Mouse (Mus musculus) lung, postnatal 25 days (tissue): ENCODE measurements around the gene Inpp5a.
A peak's percentile ranks its signal among the peaks of the same experiment; 100 is the strongest.

Source experiments
- DNase-seq: peaks from one replicate; pipeline ENCODE4 v3.0.0; 2022; ENCODE audit warnings: low spot score

Gene Inpp5a

DNA sequence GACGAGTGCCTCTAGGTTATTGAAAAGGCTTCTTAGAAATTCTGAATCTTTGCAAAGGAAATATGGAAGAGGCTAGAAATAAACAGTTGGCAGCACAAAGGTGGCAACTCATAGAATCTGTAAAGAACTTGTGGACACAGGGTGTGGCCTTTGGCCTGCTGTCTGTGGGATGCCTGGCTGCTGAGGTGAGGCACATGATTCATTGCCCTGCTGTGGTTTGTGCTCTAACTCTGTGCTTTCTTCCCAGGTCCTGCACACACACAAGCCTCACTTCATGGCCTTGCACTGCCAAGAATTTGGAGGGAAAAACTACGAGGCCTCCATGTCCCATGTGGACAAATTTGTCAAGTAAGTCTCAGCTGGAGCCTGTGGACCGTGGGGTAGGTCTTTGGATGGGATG lies 88.8 kb downstream of the Inpp5a start:
- DNase-seq = no peak

DNA sequence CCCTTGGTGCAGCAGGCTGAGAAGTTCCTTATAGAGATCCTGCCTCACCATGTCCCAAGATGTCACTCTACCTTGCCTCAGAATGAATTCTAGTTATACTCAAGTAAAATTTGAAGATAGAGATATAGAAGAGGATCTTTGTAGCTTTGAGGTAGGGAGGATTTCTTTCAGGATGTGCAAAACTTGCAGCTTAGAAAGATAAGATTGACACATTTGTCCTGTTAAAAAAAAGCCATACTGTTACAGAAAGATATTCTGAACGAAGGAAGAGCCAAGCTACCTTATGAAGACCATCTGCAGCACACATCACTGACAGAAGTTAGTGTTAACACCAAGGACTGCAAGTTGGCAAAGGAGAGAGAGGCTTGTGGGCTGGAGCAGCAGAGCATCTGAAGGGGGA lies 90.2 kb downstream of the Inpp5a start:
- no peak for DNase-seq

DNA sequence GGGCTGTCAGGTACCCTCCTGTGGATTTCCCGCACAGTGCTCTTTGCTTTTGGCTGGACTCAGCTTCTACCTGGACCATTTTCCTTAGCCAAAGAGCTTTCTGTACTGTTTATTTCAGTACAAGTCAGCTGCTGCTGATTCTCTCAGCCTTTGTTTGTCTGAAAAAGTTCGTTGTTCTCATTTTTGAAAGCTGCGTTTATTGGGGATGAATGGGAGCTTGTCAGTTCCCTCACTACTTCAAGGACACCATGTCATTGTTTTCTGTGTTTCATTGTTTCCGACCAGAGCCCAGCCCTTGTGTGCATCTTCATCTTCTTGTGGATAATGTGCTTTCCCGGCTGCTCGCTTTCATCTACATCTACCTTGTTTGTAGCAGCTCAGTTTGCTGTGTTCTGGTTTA lies 90.7 kb downstream of the Inpp5a start:
- no peak for DNase-seq

DNA sequence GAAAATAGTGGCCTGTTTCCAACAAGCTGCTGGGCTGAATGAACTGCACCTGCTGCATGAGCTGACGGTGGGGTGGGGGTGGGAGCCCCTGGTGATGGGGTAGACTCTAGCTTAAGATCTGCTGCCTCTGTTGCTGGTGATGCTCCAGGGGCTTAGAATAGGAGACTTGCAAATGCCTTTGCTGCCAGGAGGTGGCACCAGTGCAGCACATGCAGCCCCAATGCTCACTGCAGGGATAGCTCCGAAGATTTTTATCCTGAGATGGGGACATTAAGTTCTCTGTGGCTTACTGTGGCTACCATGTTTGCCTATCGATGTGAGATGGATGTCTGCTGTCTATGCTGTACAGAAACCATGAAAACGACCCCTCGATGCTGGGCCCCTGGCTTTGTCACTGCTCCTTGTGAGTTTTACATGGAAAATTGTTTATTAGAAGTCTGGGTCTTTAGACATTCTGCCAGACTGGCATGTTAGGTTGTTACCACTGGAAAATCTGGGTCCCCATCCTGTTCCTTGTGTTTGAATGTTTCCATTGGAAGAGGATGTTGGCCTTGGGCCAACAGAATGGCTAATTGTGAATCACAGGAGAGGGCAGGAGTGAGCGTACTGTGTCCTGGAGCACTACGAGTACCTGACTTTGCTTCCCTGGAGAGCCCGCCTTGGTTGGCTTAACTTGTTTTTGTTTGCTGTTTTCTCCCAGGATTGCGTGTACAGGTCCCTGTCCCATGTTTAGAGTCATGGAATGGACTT lies 95.5 kb downstream of the Inpp5a start:
- no peak for DNase-seq

DNA sequence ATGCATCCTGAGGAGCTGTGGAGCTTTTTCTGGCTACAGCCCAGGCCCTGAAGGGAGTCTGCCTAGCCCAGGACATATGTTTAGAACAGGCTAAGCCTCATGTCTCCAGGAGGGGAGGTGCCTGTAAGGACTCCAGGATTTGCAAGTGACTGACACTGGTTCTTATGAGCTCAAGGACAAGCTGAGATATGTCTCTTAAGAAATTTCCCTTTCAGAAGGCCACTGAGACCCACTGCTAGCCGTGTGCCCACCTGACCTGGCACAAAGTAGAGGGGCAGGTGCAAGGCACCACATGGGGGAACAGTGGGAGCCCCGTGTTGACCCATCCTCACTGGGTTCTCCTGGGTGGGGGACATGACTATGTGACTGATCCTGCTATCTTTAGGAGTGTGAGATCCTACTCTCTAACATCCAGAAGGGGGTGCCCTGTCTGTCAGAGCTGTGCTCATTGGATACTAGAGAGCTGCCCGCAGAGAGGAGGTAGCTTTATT lies 100.9 kb downstream of the Inpp5a start:
- no peak for DNase-seq

DNA sequence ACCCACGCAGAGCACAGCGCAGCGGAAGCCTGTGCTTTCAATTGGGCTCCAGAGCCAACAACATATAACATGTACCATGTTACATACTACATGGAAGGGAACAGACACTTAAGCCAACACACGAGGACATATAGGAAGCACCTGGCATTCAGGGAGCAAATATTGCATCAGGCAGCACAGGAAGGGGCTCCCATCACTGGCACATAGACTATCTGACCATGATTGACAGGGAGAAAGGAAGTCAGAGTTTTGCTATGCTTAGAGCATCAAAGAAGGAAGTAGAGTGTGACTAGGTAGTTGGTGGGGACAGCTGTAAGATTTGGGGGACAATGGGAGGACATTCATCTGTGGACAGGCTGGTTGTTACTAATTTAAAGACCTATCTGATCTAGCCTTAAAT lies 103.4 kb downstream of the Inpp5a start:
- DNase-seq = no peak

DNA sequence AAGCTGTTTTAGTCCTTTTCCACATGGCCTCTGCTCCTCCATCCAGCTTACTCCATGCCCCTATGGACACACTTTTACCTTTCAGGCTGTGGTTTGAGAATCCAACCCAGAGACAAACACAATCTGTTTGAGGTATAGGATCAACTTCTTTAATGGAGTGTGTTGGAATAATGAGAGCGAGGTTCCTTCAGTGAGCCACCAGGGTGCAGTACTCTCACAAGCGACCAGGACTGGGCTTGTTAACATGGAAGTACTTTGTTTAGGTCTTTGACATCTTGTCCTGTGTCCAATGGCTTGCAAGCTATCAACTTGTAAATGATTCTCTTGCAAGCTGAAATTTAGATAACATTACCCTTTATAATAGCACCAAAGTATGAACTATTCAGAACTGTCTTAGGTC lies 104.0 kb downstream of the Inpp5a start:
- no peak for DNase-seq

DNA sequence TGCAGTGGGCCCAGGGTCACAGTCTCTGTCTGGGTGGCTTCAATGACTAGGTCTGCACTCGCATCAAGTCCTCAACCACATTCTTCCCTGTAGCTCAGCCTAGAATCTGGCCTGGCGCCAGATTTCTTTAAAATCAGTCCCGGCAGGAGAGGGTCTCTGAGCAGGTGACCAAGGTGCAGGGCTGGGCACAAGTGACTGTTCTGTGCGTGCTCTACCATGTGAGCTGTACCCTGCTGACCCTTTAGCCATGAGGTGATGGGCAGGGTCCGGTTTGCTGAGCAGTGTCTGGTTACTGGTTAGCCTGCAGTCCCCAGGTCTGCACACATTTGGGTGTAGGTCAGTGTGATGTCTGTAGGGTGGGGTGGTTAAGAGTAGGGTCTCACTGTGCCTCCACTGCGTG lies 106.9 kb downstream of the Inpp5a start:
- DNase-seq = no peak

DNA sequence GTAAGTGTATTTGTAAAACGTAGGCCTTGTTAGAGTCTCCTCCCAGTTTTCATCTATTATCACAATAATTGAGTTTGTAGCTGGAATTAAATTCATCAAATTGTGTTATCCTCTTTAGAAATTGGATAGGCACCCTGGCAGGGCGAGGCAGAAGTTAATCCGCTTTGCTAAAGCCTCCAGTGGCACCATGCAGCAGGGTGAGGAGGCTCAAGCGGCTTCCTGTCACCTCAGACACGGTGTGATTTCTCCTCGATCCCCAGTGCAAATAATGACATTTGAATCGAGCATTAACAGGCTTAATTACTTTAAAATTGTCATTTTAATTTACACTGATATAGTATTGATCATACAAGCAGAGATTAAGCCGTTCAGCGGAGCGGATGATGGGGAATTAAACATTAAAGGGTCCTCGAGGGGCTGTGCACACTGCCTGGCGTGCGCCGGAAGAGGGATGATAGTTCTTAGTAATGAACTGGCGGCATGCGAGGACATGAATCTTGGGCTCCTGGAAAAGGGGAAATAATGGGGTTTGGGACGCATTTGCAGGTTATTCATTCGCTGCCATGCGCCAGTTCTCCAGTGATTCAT lies 109.2 kb downstream of the Inpp5a start:
- DNase-seq = no peak

DNA sequence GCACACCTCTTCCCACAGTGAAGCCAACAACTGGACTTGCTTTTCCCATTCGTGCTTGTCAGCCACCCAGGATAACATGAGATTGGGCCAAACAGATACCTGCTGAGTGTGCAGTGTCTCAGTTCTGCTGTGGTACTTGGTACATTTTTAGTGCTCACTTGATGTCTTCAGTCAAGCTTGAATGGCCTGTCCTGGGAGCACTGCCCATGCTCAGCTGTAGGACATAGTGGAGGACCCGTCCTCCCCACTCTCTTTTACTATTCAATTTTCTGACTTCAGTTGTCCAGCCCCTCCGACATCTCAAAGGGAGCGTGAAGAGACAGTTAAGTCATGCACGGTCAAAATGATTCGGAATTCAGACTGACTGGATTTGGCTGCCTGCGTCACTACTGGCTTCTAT lies 115.2 kb downstream of the Inpp5a start:
- DNase-seq = no peak

DNA sequence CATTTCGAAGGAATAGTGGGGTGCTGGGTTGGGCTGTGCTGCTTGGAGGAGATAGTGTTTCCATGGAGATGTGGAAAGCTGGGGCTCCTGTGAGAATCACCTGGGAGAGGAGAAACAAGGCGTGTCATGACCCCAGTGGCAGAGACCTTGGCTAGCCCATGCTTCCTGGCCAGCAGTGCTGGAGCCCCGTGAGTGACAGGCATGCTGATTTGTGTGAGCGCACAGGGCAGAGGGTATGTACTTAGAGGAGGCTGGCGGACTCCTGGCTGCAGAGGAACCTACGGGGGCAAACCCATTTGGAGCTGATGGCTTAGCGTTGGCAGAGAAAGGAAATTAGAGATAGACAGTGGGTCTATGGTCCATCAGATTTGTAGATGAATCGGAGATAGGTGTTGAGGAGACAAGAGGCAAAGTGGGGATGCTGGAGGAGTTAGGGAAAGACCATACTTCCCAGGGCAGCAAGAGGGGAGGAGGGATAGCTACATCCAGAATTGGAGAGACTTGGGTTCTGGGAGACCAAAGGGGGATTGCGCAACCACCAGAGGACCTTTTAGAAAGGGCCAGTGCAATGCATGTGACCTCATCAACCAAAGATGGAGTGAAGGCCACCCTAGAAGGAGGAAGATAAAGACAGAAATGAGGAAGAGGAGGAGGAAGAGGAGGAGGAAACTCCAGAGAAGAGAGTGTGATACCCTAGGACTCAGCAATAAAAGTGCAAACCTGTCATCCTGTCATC lies 117.9 kb downstream of the Inpp5a start:
- peak; percentile 3 for DNase-seq

DNA sequence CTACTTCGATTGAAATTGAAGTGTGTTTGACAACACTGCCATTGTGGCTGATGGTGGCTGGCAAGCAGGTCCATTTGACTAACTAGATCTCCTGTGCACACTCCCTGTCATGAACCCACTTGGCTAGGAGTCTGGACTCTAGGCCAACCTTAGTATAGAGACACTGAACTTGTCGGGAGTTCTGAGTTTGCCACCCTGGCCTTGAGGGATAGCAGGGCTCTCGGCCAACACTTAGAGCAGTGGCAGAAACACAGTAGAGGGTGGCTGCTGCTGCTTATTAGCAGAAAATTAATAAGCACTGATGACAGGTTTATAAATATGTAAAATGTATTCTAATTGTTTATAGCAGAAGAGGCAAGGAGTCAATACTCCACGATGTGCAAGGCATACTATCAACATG lies 120.0 kb downstream of the Inpp5a start:
- no peak for DNase-seq

DNA sequence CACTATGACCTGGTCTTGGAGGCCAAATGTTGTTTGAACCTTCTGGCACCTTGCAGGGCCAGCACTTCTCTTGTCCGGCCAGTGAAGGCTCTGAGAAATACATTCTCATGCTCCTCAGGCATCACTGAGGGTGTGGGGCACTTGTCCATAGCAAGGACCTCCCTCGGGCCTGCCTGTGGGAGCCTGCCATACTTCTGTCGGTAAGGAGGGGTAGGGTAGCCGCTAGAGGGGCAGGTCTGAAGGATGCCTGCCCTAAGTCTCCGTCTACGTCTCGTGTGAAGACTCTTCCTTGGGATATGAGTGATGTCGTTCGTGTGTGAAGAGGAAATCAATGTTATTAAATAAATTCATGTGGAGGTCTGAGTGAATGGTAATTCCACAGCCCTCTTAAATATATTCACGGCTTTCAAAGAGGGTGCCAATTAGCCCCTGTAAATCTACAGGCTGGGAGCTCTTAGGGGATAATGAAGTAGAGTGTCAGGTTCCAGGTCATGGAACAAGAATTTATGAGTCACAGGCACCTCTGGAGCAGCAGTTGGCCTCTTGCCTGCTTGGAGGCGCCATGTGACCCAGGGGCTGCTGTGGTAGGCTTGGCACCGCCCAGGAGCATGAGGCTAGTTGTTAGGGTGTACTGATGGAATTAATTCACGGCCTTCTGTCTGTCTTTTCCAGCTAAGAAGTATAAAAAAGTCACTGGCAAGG lies 127.2 kb downstream of the Inpp5a start:
- DNase-seq = peak; percentile 18

DNA sequence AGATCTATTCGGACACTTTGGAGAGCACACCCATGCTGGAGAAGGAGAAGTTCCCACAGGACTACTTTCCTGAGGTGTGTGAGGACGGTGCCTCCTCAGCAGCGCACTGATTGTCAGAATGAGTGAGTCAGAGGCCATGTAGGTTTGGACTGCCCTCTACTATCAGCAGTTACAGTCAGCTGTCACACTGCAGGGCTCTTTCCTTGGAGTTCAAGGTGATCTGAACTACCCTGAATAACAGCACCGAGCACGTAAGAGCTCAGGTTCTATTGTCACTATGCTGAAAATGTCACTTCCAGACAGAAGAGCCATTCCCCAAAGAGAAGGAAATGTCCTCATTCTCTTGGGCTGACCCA lies 127.7 kb downstream of the Inpp5a start:
- no peak for DNase-seq

DNA sequence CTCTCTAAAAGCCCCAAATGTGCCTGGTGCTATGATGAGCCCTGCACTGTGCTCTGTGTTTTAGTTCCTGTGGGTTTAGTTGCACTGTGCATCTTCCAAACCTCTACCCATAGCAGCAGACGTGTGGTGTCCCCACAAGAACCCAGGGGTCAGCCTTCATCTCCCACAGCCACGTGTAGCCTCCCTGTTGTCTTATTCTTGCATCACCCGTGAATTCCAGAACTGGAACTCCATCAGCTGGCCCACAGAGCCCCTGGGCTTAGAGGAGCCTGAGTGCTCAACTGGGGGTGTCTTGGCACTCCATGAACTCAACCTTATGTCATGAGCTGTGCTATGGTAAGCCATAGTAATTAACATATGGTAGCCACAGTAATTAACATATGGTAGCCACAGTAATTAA lies 129.4 kb downstream of the Inpp5a start:
- no peak for DNase-seq

DNA sequence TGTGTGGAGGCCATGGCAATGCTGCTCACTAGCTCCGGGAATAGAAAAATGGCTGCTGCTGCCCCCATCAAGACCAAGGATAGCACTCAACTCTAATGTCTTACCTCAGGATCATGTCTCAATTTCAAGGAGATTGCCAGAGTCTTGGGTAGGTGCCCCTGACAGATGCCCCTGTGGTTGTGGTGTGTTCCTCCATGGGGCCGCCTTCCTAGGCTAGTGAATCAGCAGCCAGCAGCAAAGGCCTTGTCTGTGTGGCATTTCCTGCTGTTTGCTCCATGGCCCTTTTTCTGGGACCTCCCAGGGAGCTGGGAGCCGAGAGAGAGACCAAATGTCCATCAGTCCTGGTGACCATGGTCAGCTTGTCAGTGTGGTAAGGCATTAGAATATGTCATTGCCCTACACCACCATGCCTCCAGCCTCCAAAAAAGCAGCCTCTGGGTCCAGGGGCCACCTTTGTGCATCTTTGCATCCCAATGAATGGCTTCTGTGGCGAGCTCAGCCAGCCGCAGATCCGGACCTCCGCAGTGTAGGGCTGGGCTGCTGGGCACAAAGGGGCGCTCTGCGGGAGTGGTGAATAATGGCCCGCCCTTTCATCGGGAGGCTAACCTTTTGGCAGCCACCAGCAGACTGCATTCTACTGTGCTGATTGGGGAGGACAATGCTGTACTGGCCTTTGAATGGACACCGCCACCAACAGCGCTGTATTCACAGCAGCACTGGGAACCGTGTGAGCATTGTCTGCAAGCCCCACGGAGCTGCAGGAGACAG lies 139.6 kb downstream of the Inpp5a start:
- no peak for DNase-seq

DNA sequence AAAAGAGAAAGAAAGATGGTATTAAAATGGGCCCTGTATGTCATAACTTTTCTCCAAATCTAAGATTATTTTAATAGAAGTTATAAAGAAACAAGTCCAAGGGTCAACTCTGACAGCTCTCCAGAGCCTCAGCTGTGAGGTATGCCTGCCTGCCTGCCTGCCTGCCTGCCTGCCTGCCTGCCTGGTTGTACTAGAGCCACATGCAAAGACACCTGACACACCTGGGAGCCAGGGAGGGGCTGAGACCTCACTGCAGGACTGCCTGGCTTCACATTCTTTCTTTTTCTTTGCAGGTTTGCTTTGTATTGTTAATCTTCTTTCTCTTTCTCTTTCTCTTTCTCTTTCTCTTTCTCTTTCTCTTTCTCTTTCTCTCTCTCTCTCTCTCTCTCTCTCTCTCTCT lies 140.3 kb downstream of the Inpp5a start:
- DNase-seq = no peak

DNA sequence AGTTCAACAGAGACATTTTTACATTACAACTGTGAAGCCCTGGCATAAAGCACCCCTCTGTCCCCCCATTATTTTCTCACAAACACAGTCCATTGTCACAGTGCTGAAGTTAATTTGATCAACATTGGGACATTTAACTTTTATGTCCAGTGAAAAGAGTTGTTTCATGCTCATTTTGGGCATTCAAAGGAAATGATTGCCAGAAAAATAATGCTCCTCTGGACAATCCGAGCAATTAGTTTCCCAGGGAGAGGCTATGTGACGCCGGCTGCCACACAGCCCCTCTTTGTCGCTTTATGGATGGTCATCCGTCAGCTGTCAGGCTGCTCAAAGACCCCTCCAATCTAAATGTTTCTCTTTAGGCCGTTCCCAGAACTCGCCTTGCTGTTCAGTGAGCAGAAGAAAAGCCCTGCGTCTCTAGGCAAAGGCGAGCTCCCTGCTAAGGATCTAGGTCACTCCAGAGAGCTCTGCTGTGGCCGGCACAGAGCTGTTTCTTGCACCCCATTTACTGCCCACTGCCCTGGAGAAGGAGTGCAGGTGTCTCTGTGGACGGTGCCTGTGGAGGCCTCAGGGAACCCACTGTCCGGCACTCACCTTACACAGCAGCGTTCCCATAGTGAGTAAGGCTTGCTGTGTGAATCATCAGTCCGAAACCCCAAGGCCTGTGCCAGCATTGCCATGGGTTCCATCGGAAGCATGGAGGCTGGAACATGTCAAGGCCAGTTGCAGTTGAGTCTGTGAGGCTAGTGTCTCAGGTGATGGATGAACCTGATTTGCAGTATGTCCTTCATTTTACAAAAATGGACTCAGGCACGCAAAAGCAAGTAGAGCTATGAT lies 141.9 kb downstream of the Inpp5a start:
- no peak for DNase-seq

DNA sequence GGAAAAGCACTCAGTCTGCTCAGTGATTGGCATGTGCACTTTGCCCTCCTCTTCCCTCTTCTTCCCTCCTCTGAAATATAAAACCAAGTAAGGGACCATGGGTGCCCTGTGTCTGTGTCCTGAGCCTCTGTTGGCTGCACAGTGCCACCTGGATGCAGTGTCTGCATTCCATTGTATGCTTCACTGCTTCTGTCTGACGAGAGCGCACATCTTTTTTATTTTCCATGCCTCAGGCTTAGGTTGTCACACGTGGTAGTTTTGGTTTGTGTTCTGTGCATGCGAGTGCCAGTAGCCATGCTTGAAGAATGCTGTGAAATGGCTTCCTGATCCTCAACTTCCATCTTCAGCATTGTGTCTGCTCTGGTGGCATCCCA lies 142.5 kb downstream of the Inpp5a start:
- DNase-seq = no peak

DNA sequence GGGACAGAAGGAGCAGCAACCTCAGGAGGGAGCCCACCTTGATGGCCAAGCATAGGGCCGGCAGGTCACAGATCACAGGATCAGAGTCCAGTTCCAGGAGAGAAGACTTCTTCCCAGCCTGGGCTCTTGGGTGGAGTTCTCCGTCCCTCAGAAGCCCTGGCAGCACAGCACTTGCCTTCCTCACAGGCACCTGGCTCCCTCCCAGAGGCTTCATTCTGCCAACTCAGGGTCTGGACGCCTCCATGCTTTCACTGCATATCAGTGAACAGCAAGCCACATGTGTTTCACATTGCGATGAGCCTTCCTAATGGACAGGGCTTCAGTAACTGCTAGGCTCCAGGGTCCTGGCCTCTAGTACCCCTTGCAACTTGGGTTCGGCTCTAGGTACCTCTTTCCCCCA lies 147.4 kb downstream of the Inpp5a start:
- DNase-seq = no peak

DNA sequence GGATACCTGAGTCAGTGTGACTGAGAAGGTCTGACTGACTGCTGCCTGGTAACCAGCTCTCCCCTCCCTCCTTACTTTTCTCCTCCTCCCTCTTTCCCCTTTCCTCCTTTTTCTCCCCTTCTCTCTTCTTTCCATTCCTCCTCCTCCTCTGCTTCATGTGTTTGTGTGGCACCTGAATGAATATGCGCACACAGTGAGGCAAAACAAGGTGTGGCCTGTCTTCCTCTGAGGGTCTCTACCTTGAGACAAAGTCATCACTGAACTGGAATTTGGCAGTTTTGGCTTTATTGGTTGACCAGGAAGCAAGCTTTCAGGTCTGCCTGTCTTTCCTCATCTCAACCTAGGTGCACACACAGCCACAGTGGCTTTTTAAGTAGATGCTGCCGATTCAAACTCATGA lies 147.9 kb downstream of the Inpp5a start:
- DNase-seq = no peak
